Mouse (Mus musculus): ENCODE measurements around the gene Nol3.

DNA sequence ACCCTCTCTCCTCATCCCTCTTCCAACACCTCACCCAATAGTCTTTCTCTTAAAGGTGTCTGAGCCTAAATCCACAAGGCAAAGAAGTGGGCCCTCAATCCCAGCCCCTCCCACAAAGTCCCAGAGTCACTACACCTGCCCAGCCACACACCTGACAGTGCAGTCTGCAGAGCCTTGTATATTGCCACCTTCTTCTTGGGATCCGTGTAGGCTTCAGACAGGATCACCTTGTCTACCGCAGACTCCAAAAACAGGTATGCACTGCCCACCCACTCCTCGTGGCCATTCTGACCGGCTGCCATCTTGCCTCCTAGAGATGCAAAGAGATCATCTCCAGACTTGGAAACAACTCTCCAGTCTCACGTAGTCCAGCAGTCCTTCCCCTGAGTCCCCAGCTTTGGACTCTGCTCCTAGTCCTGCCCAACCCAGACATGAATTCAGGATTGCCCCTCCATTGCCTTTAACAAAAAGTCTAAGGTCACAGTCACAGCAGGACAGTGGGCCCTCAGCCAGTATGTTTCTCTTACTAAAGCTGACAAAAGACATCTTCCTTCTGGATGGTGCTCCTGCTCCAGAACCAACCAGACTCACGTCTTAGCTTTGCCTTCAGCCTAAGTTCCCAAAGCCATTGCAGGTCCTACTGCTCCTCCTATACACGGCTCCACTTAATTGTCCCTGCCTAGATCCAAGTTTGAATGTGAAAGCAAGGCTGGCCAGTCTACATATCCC, 15.4 kb upstream of the Nol3 start:
- TF ChIP-seq CTCF (IDR thresholded peaks at IDR 0.05; ENCODE audit: control insufficient read depth, insufficient read depth, low read length), result no peak
- no peak for TF ChIP-seq POLR2A (IDR thresholded peaks at IDR 0.05; ENCODE audit: borderline replicate concordance, control insufficient read depth, low read depth, low read length)
